Mouse (Mus musculus) liver, embryonic 16.5 days (tissue): ENCODE data around the gene Src. TPM values are rescaled to one million over a fixed set of nuclear protein-coding genes. Genes with fewer than 3 reads are reported as not detected.

ENCODE experiments used
- ATAC-seq: fragments of 200-750 bp; cut with Nextera tagmentation; 2 replicates; pipeline ENCODE4 v1.8.0; 2017; ENCODE audit warnings: low read depth, mild to moderate bottlenecking, moderate number of reproducible peaks, moderate library complexity
- H3K27ac ChIP-seq: fragments of 300-500 bp; sonication (generic); 2 replicates; pipeline ENCODE4 v1.5.1; 2014; ENCODE audit warnings: mild to moderate bottlenecking, low read length
- H3K27me3 ChIP-seq: fragments of 300-500 bp; sonication (generic); 2 replicates; pipeline ENCODE4 v1.6.1; 2014; ENCODE audit warnings: low read depth, low read length, mixed read lengths; ENCODE audit not compliant: control insufficient read depth, insufficient read depth
- H3K36me3 ChIP-seq: fragments of 300-500 bp; sonication (generic); 2 replicates; pipeline ENCODE4 v1.6.1; 2014; ENCODE audit warnings: mild to moderate bottlenecking; ENCODE audit not compliant: control insufficient read depth, insufficient read depth
- H3K4me1 ChIP-seq: fragments of 300-500 bp; sonication (generic); 2 replicates; pipeline ENCODE4 v1.6.1; 2014; ENCODE audit warnings: low read depth, low read length, mixed read lengths; ENCODE audit not compliant: control insufficient read depth
- H3K4me2 ChIP-seq: fragments of 300-500 bp; sonication (generic); 2 replicates; pipeline ENCODE4 v1.6.1; 2014; ENCODE audit warnings: low read depth, low read length, mixed read lengths
- H3K4me3 ChIP-seq: fragments of 300-500 bp; sonication (generic); 2 replicates; pipeline ENCODE4 v1.5.1; 2014; ENCODE audit warnings: low read depth, mild to moderate bottlenecking, low read length
- H3K9ac ChIP-seq: fragments of 300-500 bp; sonication (generic); 2 replicates; pipeline ENCODE4 v1.6.1; 2014; ENCODE audit warnings: low read depth, low read length
- H3K9me3 ChIP-seq: fragments of 300-500 bp; sonication (generic); replicated peaks from 2 replicates; pipeline ENCODE4 v1.6.1; 2016; ENCODE audit warnings: low read length; ENCODE audit not compliant: control insufficient read depth
- WGBS: fragments of 180-500 bp; shearing (Covaris S2); extraction: QIAGEN DNeasy Blood & Tissue Kit; methylation state at CpG from one replicate; pipeline ENCODE4 v1.1.7; 2014; ENCODE audit not compliant: insufficient replicate concordance; 5-methylcytosine and 5-hydroxymethylcytosine counted together
- polyA plus RNA-seq: library from polyadenylated mRNA; unstranded; fragments of >200 nt; fragmentation: Nextera tagmentation; extraction: Ambion mirVana; gene quantifications from 2 replicates; pipeline ENCODE4 v1.2.1, GENCODE M21; 2015

Src gene
- polyA plus RNA-seq, 1 experiment from 2014 or later = 1.5 TPM

- 59% methylated on average over 1 of the region's 1 CpGs for WGBS
- Histone ChIP-seq H3K9ac (no peak overlapping the region), H3K27me3 (no peaks in the 10 kb centered on the region), H3K36me3 (no peaks in the 10 kb centered on the region), H3K9me3 (peaks cover 5% of the 10 kb centered on the region; the same call in 1 of the 2 replicates), H3K4me3 (no peak overlapping the region), H3K4me1 (no peaks in the 10 kb centered on the region), H3K27ac (no peak overlapping the region), H3K4me2 (no peak overlapping the region)
- ATAC-seq = no peak
Measured at GRCm38 (mm10) chr2:157441363-157441762, 23.1 kb downstream of the Src start.

GRCm38 (mm10) chr2:157447297-157448158, 29.3 kb downstream of the Src start:
- no peak for ATAC-seq
- no peaks in the 10 kb centered on the region for H3K9me3 ChIP-seq
- no peaks in the 10 kb centered on the region for H3K27me3 ChIP-seq
- H3K9ac ChIP-seq = no peak overlapping the region
- H3K4me2 ChIP-seq = no peak overlapping the region
- no peaks in the 10 kb centered on the region for H3K4me1 ChIP-seq
- H3K4me3 ChIP-seq = no peak overlapping the region
- no peak overlapping the region for H3K27ac ChIP-seq
- no peaks in the 10 kb centered on the region for H3K36me3 ChIP-seq
- 17% methylated on average over 15 of the region's 15 CpGs for WGBS

- H3K9ac ChIP-seq = no peak overlapping the region
- H3K4me3 ChIP-seq = no peak overlapping the region
- no peaks in the 10 kb centered on the region for H3K27me3 ChIP-seq
- no peaks in the 10 kb centered on the region for H3K9me3 ChIP-seq
- H3K27ac ChIP-seq = no peak overlapping the region
- no peak for ATAC-seq
- WGBS = 69% methylated on average over 7 of the region's 7 CpGs
- no peaks in the 10 kb centered on the region for H3K36me3 ChIP-seq
- H3K4me1 ChIP-seq = no peaks in the 10 kb centered on the region
- H3K4me2 ChIP-seq = no peak overlapping the region
Measured at GRCm38 (mm10) chr2:157448356-157448755, 30.1 kb downstream of the Src start.

DNA sequence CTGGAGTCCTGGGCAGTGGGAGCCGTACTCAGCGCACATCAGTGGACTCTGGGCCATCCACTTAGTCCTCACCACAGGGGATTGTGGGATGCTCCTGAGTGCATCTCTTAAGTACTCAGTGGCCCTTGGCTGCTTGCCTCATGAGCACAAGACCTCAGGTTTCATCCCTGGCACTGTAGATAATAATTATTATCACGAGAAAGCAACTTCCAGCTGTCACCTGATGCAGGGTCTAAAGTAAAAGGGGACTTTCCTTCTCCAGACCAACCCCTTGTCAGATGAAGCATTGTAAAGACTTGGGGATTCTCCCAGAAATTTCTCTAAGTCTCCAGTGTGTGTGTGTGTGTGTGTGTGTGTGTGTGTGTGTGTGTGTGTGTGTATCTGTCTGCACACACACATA, 32.7 kb downstream of the Src start:
- Histone ChIP-seq H3K9ac (no peak overlapping the region), H3K27me3 (no peaks in the 10 kb centered on the region), H3K36me3 (no peaks in the 10 kb centered on the region), H3K27ac (no peak overlapping the region), H3K4me2 (no peak overlapping the region), H3K4me1 (no peaks in the 10 kb centered on the region), H3K4me3 (no peak overlapping the region), H3K9me3 (no peaks in the 10 kb centered on the region)
- ATAC-seq = no peak
- 63% methylated on average over 3 of the region's 3 CpGs for WGBS

DNA sequence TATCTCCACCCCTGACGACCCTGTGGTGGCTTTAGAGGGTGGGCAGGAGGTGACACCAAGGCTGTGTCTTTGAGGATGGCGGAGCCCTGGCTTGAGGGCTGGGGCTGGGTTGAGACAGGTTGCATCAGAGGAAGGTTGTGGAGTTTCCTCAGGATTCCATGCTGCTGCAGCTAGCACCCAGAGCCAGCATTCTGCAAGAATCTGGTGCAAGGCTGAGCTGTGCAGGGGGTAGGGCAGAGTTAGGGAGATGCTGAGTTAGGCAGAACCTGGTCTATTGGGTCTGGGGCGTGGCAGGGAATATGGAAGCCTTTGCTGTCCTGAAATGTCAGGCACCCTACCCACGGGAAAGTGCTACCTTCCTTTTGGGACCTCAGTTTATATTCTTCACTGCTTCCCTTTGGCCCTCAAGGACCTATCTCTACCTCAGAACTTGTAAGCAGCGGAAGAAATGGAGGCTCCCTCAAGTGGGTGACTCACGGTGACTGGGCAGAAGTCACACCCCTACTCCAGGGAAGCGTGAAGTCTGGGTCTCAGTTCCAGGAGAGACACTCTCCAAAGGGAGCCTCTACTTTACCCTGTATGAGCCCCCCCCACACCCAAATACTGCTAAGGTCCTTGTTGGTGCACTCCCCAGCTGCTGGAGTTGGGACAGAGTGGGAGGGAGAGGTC, 33.3 kb downstream of the Src start:
- H3K36me3 ChIP-seq = no peaks in the 10 kb centered on the region

DNA sequence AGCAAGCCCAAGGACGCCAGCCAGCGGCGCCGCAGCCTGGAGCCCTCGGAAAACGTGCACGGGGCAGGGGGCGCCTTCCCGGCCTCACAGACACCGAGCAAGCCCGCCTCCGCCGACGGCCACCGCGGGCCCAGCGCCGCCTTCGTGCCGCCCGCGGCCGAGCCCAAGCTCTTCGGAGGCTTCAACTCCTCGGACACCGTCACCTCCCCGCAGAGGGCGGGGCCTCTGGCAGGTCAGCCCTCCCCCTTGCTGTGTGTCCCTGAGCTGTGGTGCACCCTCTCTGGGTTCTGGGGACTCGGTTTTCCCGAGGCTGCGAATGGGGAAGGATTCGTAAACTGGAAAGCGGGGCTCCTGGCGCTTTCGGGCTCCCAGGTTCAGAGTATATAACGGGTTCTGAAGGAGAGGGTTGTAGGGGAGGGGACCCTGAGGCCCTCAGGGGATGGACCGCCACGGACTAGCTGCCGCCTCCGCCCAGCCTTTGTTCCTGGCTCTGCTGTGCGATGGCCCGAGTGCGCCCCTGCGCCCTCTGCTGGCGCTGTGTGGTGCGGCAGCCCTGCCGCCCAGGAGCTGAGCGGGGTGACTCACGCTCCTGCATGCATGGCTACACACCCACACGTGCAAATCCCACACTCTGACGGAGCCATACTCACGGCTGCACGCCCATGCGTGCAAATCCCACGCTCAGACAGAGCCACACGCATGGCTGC, 39.0 kb downstream of the Src start:
- under 1% methylated on average over 56 of the region's 56 CpGs for WGBS
- Histone ChIP-seq H3K4me3 (peak overlapping the region; percentile 51), H3K27ac (no peak overlapping the region), H3K9ac (peak overlapping the region; percentile 39; the same call in 1 of the 2 replicates), H3K36me3 (no peaks in the 10 kb centered on the region), H3K27me3 (peaks cover 14% of the 10 kb centered on the region), H3K9me3 (no peaks in the 10 kb centered on the region), H3K4me2 (peak overlapping the region; percentile 62), H3K4me1 (peaks cover 9% of the 10 kb centered on the region)
- peak; percentile 77 for ATAC-seq

More for the DNA sequence above, 33.3 kb downstream of the Src start:
- no peak for ATAC-seq
- Histone ChIP-seq H3K9me3 (no peaks in the 10 kb centered on the region), H3K27ac (no peak overlapping the region), H3K4me2 (no peak overlapping the region), H3K27me3 (peaks cover 2% of the 10 kb centered on the region), H3K9ac (no peak overlapping the region), H3K4me3 (no peak overlapping the region), H3K4me1 (no peaks in the 10 kb centered on the region)
- WGBS = 57% methylated on average over 7 of the region's 7 CpGs

- H3K9me3 ChIP-seq = no peaks in the 10 kb centered on the region
- no peaks in the 10 kb centered on the region for H3K36me3 ChIP-seq
- 11% methylated on average over 14 of the region's 14 CpGs for WGBS
- H3K4me1 ChIP-seq = peaks cover 9% of the 10 kb centered on the region
- H3K27me3 ChIP-seq = peaks cover 14% of the 10 kb centered on the region
- no peak overlapping the region for H3K4me3 ChIP-seq
- H3K4me2 ChIP-seq = peak overlapping the region; percentile 49
- no peak overlapping the region for H3K27ac ChIP-seq
- no peak overlapping the region for H3K9ac ChIP-seq
- ATAC-seq = 0 out of 2 replicates have a peak, but pooled peaks have one; percentile 3
Measured at GRCm38 (mm10) chr2:157458472-157458871, 40.2 kb downstream of the Src start.

DNA sequence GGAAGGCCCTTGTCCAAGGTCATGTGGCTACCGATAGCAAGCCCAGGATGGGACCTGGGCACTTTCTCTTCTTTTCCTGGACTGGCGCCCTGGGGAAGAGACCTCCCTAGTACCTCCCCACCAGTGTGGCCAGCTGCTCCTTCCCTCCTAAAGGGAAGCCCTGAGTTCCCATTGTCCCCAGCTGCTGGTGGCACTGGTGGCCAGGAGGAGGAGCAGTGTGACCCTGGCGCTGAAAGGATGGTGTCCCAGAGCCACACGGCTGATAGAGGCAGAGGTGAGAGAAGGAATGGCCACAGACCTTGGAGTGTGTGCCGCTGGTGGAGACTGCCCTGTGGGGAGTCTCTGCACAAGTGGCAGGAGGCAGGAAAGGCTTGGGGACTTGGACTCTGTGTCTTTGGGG, 41.5 kb downstream of the Src start:
- Histone ChIP-seq H3K9me3 (no peaks in the 10 kb centered on the region), H3K27ac (no peak overlapping the region), H3K4me1 (peaks cover 9% of the 10 kb centered on the region), H3K4me2 (no peak overlapping the region), H3K36me3 (no peaks in the 10 kb centered on the region), H3K27me3 (peaks cover 14% of the 10 kb centered on the region), H3K4me3 (no peak overlapping the region), H3K9ac (no peak overlapping the region)
- ATAC-seq = no peak
- WGBS = 48% methylated on average over 5 of the region's 5 CpGs
